Mouse (Mus musculus) C2C12 (cell line): ENCODE data around the gene Nme7. TPM values are rescaled to one million over a fixed set of nuclear protein-coding genes. Genes with fewer than 3 reads are reported as not detected.
A peak's percentile ranks its signal among the peaks of the same experiment; 100 is the strongest.

Source experiments
- H3K27me3 ChIP-seq: one replicate; pipeline ENCODE4 v1.6.1; 2011; ENCODE audit not compliant: control insufficient read depth, insufficient read depth, insufficient read length
- H3K36me3 ChIP-seq: one replicate; pipeline ENCODE4 v1.6.1; 2011; ENCODE audit not compliant: control insufficient read depth, insufficient read depth
- H3K4me3 ChIP-seq: one replicate; pipeline ENCODE4 v1.5.1; 2011; ENCODE audit warnings: mild to moderate bottlenecking, control low read depth; ENCODE audit not compliant: poor library complexity, insufficient read depth, severe bottlenecking
- H3K79me2 ChIP-seq: one replicate; pipeline ENCODE4 v1.6.1; 2011; ENCODE audit not compliant: control insufficient read depth, insufficient read depth
- H3K79me3 ChIP-seq: one replicate; pipeline ENCODE4 v1.6.1; 2011; ENCODE audit warnings: low read depth, control low read depth
- H3ac ChIP-seq: one replicate; pipeline ENCODE3; 2011; ENCODE audit warnings: low read depth; ENCODE audit not compliant: control insufficient read depth, insufficient read length
- CEBPB ChIP-seq: IDR thresholded peaks from one replicate; pipeline ENCODE4 v1.6.1; 2011; ENCODE audit warnings: low read depth, mild to moderate bottlenecking, control low read depth, moderate library complexity
- CTCF ChIP-seq: IDR thresholded peaks from one replicate; pipeline ENCODE4 v1.5.1; 2011; ENCODE audit not compliant: control insufficient read depth, insufficient read depth, insufficient read length
- FOSL1 ChIP-seq: IDR thresholded peaks from one replicate; pipeline ENCODE4 v1.8.0; 2011; ENCODE audit warnings: mild to moderate bottlenecking, low read length; ENCODE audit not compliant: poor library complexity, insufficient read depth, severe bottlenecking
- MAX ChIP-seq: IDR thresholded peaks from one replicate; pipeline ENCODE4 v1.6.1; 2011; ENCODE audit warnings: mild to moderate bottlenecking, control low read depth
- MYOD1 ChIP-seq: IDR thresholded peaks from one replicate; pipeline ENCODE4 v1.6.1; 2011; ENCODE audit warnings: low read depth; ENCODE audit not compliant: control insufficient read depth, insufficient read length
- MYOG ChIP-seq: IDR thresholded peaks from one replicate; pipeline ENCODE4 v1.6.1; 2011; ENCODE audit not compliant: control insufficient read depth, insufficient read length; ENCODE audit errors: extremely low read depth
- USF1 ChIP-seq: IDR thresholded peaks from one replicate; pipeline ENCODE4 v1.6.1; 2011; ENCODE audit warnings: low read depth, mild to moderate bottlenecking, control low read depth, moderate library complexity
- polyA plus RNA-seq: library from polyadenylated mRNA; unstranded; fragments of >200 nt; fragmentation: generic; extraction: Trizol; gene quantifications from one replicate; pipeline ENCODE4 v1.2.1, GENCODE M21; 2012; ENCODE audit warnings: missing spikeins

The Nme7 gene
- polyA plus RNA-seq, 1 experiment: 19.0 TPM

- peak within 1 kb of the TSS; percentile 39 for H3K4me3 ChIP-seq
- no peaks in the 10 kb centered on the region for H3K79me2 ChIP-seq
- TF ChIP-seq CEBPB: no peak
- TF ChIP-seq MYOD1: peak; percentile 7
- no peak for TF ChIP-seq FOSL1
- no peak for TF ChIP-seq USF1
- no peak for TF ChIP-seq CTCF
- peak within 1 kb of the TSS; percentile 76 for H3ac ChIP-seq
- no peaks in the 10 kb centered on the region for H3K79me3 ChIP-seq
- no peaks in the 10 kb centered on the region for H3K27me3 ChIP-seq
- H3K36me3 ChIP-seq: no peaks in the 10 kb centered on the region
Measured at GRCm38 (mm10) chr1:164275455-164275954, 28.4 kb upstream of the Nme7 start, which contains the start of gene Ccdc181. TSS of gene Ccdc181 (plus strand) at chr1:164275585.

GRCm38 (mm10) chr1:164276552-164276951 lies 27.4 kb upstream of the Nme7 start:
- Histone ChIP-seq H3K79me2 (no peaks in the 10 kb centered on the region), H3ac (no peak overlapping the region), H3K27me3 (no peaks in the 10 kb centered on the region), H3K36me3 (no peaks in the 10 kb centered on the region), H3K79me3 (no peaks in the 10 kb centered on the region), H3K4me3 (no peak overlapping the region)
- TF ChIP-seq FOSL1 (no peak), MAX (no peak), USF1 (peak; percentile 65), MYOD1 (no peak), MYOG (no peak), CTCF (no peak)

GRCm38 (mm10) chr1:164279332-164279731 lies 24.6 kb upstream of the Nme7 start:
- H3K27me3 ChIP-seq: no peaks in the 10 kb centered on the region
- TF ChIP-seq MAX: no peak
- TF ChIP-seq USF1: peak; percentile 52
- no peaks in the 10 kb centered on the region for H3K79me3 ChIP-seq
- no peaks in the 10 kb centered on the region for H3K79me2 ChIP-seq
- H3K4me3 ChIP-seq: no peak overlapping the region
- no peaks in the 10 kb centered on the region for H3K36me3 ChIP-seq
- H3ac ChIP-seq: no peak overlapping the region

GRCm38 (mm10) chr1:164284007-164284406 lies 19.9 kb upstream of the Nme7 start:
- no peak for TF ChIP-seq MYOD1
- TF ChIP-seq CEBPB: no peak
- TF ChIP-seq MYOG: no peak
- Histone ChIP-seq H3K36me3 (no peaks in the 10 kb centered on the region), H3ac (no peak overlapping the region), H3K27me3 (no peaks in the 10 kb centered on the region), H3K79me3 (no peaks in the 10 kb centered on the region), H3K79me2 (no peaks in the 10 kb centered on the region), H3K4me3 (no peak overlapping the region)

GRCm38 (mm10) chr1:164287406-164287805 lies 16.5 kb upstream of the Nme7 start:
- peaks cover 21% of the 10 kb centered on the region for H3K36me3 ChIP-seq
- H3K79me2 ChIP-seq: no peaks in the 10 kb centered on the region
- no peaks in the 10 kb centered on the region for H3K27me3 ChIP-seq
- no peak overlapping the region for H3K4me3 ChIP-seq
- no peaks in the 10 kb centered on the region for H3K79me3 ChIP-seq
- H3ac ChIP-seq: no peak overlapping the region
- TF ChIP-seq FOSL1 (no peak), CTCF (no peak), CEBPB (no peak), MAX (no peak), MYOD1 (no peak), USF1 (no peak), MYOG (no peak)

GRCm38 (mm10) chr1:164292040-164292439 lies 11.9 kb upstream of the Nme7 start:
- no peak overlapping the region for H3K4me3 ChIP-seq
- peaks cover 54% of the 10 kb centered on the region for H3K36me3 ChIP-seq
- H3K79me2 ChIP-seq: no peaks in the 10 kb centered on the region
- H3ac ChIP-seq: no peak overlapping the region
- no peaks in the 10 kb centered on the region for H3K27me3 ChIP-seq
- no peak for TF ChIP-seq FOSL1
- TF ChIP-seq MYOG: no peak
- no peak for TF ChIP-seq MAX
- TF ChIP-seq CEBPB: no peak
- no peaks in the 10 kb centered on the region for H3K79me3 ChIP-seq
